Mouse (Mus musculus): ENCODE measurements around the gene Gm20388. TPM values are rescaled to one million over a fixed set of nuclear protein-coding genes. Genes with fewer than 3 reads are reported as not detected.

The Gm20388 gene
- polyA plus RNA-seq, 2 experiments = 8.5 TPM; not detected in 1

DNA sequence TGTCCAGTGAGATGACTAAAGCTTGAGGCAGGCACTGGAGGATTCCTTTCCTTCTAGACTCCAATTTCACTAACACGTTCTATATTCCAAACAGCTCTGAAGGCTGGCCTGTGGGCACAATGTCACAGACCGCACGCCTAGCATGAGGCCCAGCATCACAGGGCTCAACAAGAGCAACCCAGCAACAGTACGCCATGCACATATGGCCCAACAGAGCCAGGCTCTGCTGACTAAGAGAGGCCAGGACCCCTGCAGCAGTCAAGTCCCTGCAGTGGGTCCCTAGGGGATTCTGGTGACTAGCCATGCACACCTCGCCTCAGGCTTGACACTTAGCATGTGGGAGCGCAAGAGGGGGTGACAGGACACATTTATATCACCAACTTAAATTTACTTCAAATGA lies 1910.2 kb downstream of the Gm20388 start:
- H3K36me3 ChIP-seq (replicated peaks; ENCODE audit: control insufficient read depth, insufficient read depth, low read depth) = no peaks in the 10 kb centered on the region
- no peak for ATAC-seq (ENCODE audit: insufficient read depth)

DNA sequence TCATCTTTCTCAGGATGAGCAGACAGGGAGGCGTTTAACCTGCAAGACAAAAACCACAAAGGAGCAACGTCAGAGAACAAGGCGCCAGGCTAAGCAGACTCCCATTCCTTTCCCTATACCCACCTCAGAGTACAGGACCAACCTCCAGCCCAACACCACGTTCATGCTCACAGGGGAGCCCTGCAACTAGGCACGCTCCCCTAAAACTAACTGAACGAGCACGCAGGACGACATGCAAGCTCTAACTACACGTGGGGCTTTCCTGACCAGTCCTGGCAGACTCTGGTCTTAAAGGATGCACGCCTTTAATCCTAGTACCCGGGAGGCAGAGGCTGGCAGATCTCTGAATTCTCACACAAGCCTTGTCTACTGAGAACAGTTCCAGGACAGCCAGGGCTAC lies 1910.7 kb downstream of the Gm20388 start:
- Histone ChIP-seq H3K4me1 (replicated peaks; ENCODE audit: control insufficient read depth in 2 of 2, insufficient read depth in 2 of 2, low read length in 1 of 2) (no peaks in the 10 kb centered on the region), H3K27ac (no peak overlapping the region), H3K27me3 (ENCODE audit: control insufficient read depth, insufficient read depth, low read length) (no peaks in the 10 kb centered on the region), H3K9ac (replicated peaks) (no peak overlapping the region), H3K36me3 (replicated peaks; ENCODE audit: control insufficient read depth, insufficient read depth, low read depth) (no peaks in the 10 kb centered on the region), H3K9me3 (ENCODE audit: control insufficient read depth, low read length) (no peaks in the 10 kb centered on the region), H3K4me2 (ENCODE audit: low read depth) (no peak overlapping the region), H3K4me3 (ENCODE audit: insufficient read depth in 1 of 2, low read depth in 2 of 2, low read length in 2 of 2) (no peak overlapping the region)
- TF ChIP-seq EP300 (IDR thresholded peaks at IDR 0.05; ENCODE audit: low read depth) (no peak), CTCF (IDR thresholded peaks at IDR 0.05; ENCODE audit: low read depth) (no peak)
- 77% methylated on average over 11 of the region's 11 CpGs for WGBS (ENCODE audit: insufficient replicate concordance)
- no peak for DNase-seq (ENCODE audit: low read depth in 3 of 3, low spot score in 3 of 3)
- no peak for ATAC-seq (ENCODE audit: insufficient read depth)

More for the DNA sequence above, 1910.2 kb downstream of the Gm20388 start:
- no peak overlapping the region for H3K27ac ChIP-seq
- no peak for TF ChIP-seq EP300 (IDR thresholded peaks at IDR 0.05; ENCODE audit: low read depth)
- no peak for TF ChIP-seq CTCF (IDR thresholded peaks at IDR 0.05; ENCODE audit: low read depth)
- H3K4me3 ChIP-seq (ENCODE audit: insufficient read depth in 1 of 2, low read depth in 2 of 2, low read length in 2 of 2) = no peak overlapping the region
- no peaks in the 10 kb centered on the region for H3K4me1 ChIP-seq (replicated peaks; ENCODE audit: control insufficient read depth in 2 of 2, insufficient read depth in 2 of 2, low read length in 1 of 2)
- no peak for DNase-seq (ENCODE audit: low read depth in 3 of 3, low spot score in 3 of 3)
- H3K9ac ChIP-seq (replicated peaks) = no peak overlapping the region
- WGBS (ENCODE audit: insufficient replicate concordance) = 76% methylated on average over 6 of the region's 6 CpGs
- H3K9me3 ChIP-seq (ENCODE audit: control insufficient read depth, low read length) = no peaks in the 10 kb centered on the region
- no peak overlapping the region for H3K4me2 ChIP-seq (ENCODE audit: low read depth)
- H3K27me3 ChIP-seq (ENCODE audit: control insufficient read depth, insufficient read depth, low read length) = no peaks in the 10 kb centered on the region

DNA sequence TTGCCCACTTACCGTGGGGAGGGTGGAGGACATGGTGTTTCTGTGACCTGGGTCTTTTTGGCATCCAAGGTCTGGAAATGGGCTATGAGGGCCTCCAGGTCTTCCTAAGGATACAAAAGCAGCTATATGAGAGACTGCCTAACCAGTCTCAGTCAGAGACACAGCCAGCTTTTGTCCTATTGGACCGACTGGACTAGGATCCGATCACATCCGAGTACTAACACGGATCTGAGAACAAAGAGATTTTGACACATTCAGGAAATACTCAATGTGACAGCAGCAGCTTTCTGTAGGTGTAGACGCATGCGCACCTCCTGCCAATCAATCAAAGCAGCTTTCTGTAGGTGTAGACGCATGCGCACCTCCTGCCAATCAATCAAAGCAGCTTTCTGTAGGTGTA lies 1911.1 kb downstream of the Gm20388 start:
- DNase-seq (ENCODE audit: low read depth in 3 of 3, low spot score in 3 of 3) = no peak
- Histone ChIP-seq H3K9ac (replicated peaks) (no peak overlapping the region), H3K27ac (no peak overlapping the region), H3K4me3 (ENCODE audit: insufficient read depth in 1 of 2, low read depth in 2 of 2, low read length in 2 of 2) (no peak overlapping the region), H3K27me3 (ENCODE audit: control insufficient read depth, insufficient read depth, low read length) (no peaks in the 10 kb centered on the region), H3K9me3 (ENCODE audit: control insufficient read depth, low read length) (no peaks in the 10 kb centered on the region), H3K4me2 (ENCODE audit: low read depth) (no peak overlapping the region), H3K36me3 (replicated peaks; ENCODE audit: control insufficient read depth, insufficient read depth, low read depth) (no peaks in the 10 kb centered on the region), H3K4me1 (replicated peaks; ENCODE audit: control insufficient read depth in 2 of 2, insufficient read depth in 2 of 2, low read length in 1 of 2) (no peaks in the 10 kb centered on the region)
- WGBS (ENCODE audit: insufficient replicate concordance) = 81% methylated on average over 8 of the region's 9 CpGs
- no peak for ATAC-seq (ENCODE audit: insufficient read depth)
- TF ChIP-seq CTCF (IDR thresholded peaks at IDR 0.05; ENCODE audit: low read depth) (no peak), EP300 (IDR thresholded peaks at IDR 0.05; ENCODE audit: low read depth) (no peak)

DNA sequence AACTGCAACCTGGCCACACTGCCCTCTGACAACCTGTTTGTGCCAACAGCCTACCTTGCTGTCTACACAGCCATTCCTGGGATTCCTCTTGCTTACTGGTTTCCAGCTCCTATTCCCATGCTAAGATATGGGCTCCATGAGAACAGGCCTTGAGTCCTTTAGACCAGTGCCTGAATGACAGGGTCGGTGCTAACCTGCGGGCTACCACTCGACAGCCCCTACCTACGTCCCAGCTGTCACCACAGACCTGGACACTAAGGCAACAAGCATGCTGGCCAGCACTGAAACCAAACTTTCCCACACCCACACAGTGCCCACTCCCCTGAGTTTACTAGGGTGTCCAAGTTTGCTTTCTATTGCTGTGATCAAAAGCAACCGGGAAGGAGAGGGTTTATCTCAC lies 1917.1 kb downstream of the Gm20388 start:
- H3K4me2 ChIP-seq (ENCODE audit: low read depth) = no peak overlapping the region
- no peak overlapping the region for H3K4me3 ChIP-seq (ENCODE audit: insufficient read depth in 1 of 2, low read depth in 2 of 2, low read length in 2 of 2)
- no peak overlapping the region for H3K9ac ChIP-seq (replicated peaks)
- H3K36me3 ChIP-seq (replicated peaks; ENCODE audit: control insufficient read depth, insufficient read depth, low read depth) = no peaks in the 10 kb centered on the region
- H3K27me3 ChIP-seq (ENCODE audit: control insufficient read depth, insufficient read depth, low read length) = no peaks in the 10 kb centered on the region
- no peaks in the 10 kb centered on the region for H3K9me3 ChIP-seq (ENCODE audit: control insufficient read depth, low read length)
- no peak for ATAC-seq (ENCODE audit: insufficient read depth)
- TF ChIP-seq EP300 (IDR thresholded peaks at IDR 0.05; ENCODE audit: low read depth) (no peak), CTCF (IDR thresholded peaks at IDR 0.05; ENCODE audit: low read depth) (no peak)
- WGBS (ENCODE audit: insufficient replicate concordance) = 78% methylated on average over 5 of the region's 5 CpGs
- H3K27ac ChIP-seq = no peak overlapping the region
- no peak for DNase-seq (ENCODE audit: low read depth in 3 of 3, low spot score in 3 of 3)
- peaks cover 6 to 12% of the 10 kb centered on the region in 2 experiments; a peak in 3 of 4 replicates for H3K4me1 ChIP-seq (replicated peaks; ENCODE audit: control insufficient read depth in 2 of 2, insufficient read depth in 2 of 2, low read length in 1 of 2)

DNA sequence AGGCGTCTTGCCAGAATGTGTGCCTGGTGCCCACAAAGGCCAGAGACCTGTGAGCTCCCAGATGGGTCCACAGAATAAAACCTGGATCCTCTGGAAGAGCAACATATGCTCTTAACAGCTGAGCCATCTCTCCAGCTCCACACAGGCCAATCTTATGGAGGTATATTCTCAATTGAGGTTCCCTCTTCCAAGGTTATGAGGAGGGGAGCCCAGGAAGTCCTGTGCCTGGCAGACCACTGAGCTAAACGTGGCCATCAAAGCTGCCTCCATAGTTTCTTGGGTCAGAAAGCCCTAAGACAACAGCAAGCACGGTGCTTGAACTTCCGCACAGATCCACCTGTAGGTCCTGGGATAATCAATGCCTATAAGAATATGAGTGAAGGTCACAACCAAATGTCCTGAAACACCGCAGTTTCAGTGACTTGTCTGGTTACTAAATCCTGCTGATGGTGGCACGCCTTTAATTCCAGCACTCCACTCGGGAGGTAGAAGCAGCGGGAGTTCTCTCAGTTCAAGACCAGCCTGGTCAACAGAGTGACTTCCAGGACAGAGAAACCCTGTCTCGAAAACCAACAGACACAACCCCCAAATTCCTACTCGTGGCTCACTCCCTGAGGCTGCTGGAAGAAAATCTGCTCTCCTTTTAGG lies 1917.9 kb downstream of the Gm20388 start:
- ATAC-seq (ENCODE audit: insufficient read depth) = no peak
- no peaks in the 10 kb centered on the region for H3K9me3 ChIP-seq (ENCODE audit: control insufficient read depth, low read length)
- peak overlapping the region; percentile 81 for H3K9ac ChIP-seq (replicated peaks)
- H3K36me3 ChIP-seq (replicated peaks; ENCODE audit: control insufficient read depth, insufficient read depth, low read depth) = no peaks in the 10 kb centered on the region
- peak overlapping the region; percentile 80 to 85 for H3K4me3 ChIP-seq (ENCODE audit: insufficient read depth in 1 of 2, low read depth in 2 of 2, low read length in 2 of 2)
- no peaks in the 10 kb centered on the region for H3K27me3 ChIP-seq (ENCODE audit: control insufficient read depth, insufficient read depth, low read length)
- no peak for DNase-seq (ENCODE audit: low read depth in 3 of 3, low spot score in 3 of 3)
- peak overlapping the region; percentile 82 for H3K4me2 ChIP-seq (ENCODE audit: low read depth)
- WGBS (ENCODE audit: insufficient replicate concordance) = 33% methylated on average over 10 of the region's 10 CpGs
- no peak overlapping the region for H3K27ac ChIP-seq
- TF ChIP-seq EP300 (IDR thresholded peaks at IDR 0.05; ENCODE audit: low read depth) (no peak), CTCF (IDR thresholded peaks at IDR 0.05; ENCODE audit: low read depth) (no peak)
- H3K4me1 ChIP-seq (replicated peaks; ENCODE audit: control insufficient read depth in 2 of 2, insufficient read depth in 2 of 2, low read length in 1 of 2) = peaks cover 6 to 12% of the 10 kb centered on the region in 2 experiments; a peak in 3 of 4 replicates

All from liver, embryonic 14.5 days (tissue).